Mouse (Mus musculus): Measurements from ENCODE around the gene Dnaaf5. TPM values are rescaled to one million over a fixed set of nuclear protein-coding genes. Genes with fewer than 3 reads are reported as not detected.

The Dnaaf5 gene
- polyA plus RNA-seq, 1 experiment from 2014 or later = 6.8 TPM

DNA sequence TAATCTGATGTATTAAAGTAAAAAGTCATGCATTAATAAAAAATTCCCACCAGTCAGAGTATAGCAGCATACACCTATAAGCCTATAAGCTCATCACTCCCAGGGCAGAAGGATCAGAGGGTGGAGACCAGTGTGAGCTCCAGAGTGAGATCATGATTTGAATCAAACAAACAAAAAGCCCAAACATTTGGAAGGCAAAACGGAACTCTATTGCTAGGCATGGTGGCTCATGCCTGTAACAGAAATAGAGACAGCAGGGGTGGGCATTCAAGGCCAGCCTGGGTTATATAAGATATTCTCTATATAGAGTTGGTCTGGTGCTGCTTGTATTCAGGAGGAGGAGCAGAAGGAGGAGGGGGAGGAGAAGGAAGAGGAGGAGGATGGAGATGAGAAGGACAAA lies 13.7 kb upstream of the Dnaaf5 start:
- 75% methylated on average over 1 of the region's 1 CpGs for WGBS
- no peak for ATAC-seq (replicated peaks; ENCODE audit: insufficient number of reproducible peaks, low FRiP score, low TSS enrichment, low read depth)
- H3K9ac ChIP-seq (replicated peaks; ENCODE audit: low read length) = no peak overlapping the region

DNA sequence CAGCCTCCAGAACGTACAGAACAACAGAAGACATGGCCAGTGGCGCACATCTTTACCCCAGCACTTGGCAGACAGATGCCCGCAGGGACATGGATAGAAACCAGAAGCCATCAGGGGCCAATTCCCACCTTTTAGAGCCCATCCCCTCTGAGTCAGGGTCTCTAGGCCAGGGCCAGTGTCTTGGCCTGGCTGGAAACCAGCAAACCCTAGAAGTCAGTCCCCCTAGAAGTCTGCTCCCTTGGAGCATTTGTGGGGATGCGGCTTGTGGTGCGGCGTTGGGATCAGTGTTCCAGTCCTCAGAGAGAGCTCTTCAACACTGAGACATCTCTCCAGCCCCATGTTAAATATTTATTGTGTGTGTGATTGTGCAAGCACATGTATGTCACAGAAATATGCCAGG lies 12.8 kb upstream of the Dnaaf5 start:
- WGBS = 77% methylated on average over 6 of the region's 6 CpGs
- H3K4me1 ChIP-seq (ENCODE audit: control insufficient read depth, insufficient read depth, low read length) = no peaks in the 10 kb centered on the region

More for the DNA sequence above, 13.7 kb upstream of the Dnaaf5 start:
- Histone ChIP-seq H3K9me3 (replicated peaks; ENCODE audit: control insufficient read depth, low read length) (no peaks in the 10 kb centered on the region), H3K4me2 (ENCODE audit: low read depth, low read length) (no peak overlapping the region), H3K4me3 (ENCODE audit: low read depth, low read length) (no peak overlapping the region), H3K27ac (replicated peaks; ENCODE audit: low read depth, low read length) (no peak overlapping the region), H3K27me3 (ENCODE audit: control insufficient read depth, insufficient read depth, low read length) (no peaks in the 10 kb centered on the region), H3K36me3 (replicated peaks; ENCODE audit: control insufficient read depth, insufficient read depth, low read depth, low read length) (no peaks in the 10 kb centered on the region), H3K4me1 (ENCODE audit: control insufficient read depth, insufficient read depth, low read length) (no peaks in the 10 kb centered on the region)
- no peak for DNase-seq (ENCODE audit: low spot score)

DNA sequence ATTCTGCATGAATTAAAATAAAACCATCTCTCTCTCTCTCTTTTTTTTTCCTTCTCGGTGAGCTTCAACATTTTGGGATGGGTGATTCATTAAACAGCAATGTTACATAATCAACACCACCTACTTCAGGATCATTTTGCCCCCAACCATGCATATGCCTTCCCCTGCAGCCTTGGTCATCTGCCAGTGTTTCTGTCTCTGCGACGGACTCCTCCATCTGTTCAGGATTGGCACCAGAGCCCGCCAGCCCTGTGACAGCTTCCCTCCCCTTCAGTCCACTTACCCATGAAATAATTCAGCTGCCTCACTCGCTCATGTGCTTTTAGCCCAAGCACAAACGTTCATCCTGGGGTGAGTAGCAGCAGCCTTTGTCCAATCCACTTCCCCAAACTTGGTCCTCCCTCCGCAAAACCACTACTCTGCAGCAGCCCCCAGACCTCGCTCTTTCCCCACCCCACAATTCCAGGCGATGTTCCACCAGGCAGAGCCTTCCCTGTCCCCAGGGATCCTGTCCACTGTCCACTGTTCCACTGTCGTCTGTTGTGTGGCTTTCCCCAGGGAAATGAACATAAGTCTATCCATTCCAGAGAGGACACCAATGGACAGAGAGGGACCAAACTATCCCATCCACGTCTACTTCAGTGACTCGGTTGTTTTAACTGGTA lies 11.6 kb upstream of the Dnaaf5 start:
- Histone ChIP-seq H3K27me3 (ENCODE audit: control insufficient read depth, insufficient read depth, low read length) (no peaks in the 10 kb centered on the region), H3K27ac (replicated peaks; ENCODE audit: low read depth, low read length) (no peak overlapping the region), H3K4me3 (ENCODE audit: low read depth, low read length) (no peak overlapping the region), H3K9ac (replicated peaks; ENCODE audit: low read length) (no peak overlapping the region), H3K4me1 (ENCODE audit: control insufficient read depth, insufficient read depth, low read length) (no peaks in the 10 kb centered on the region), H3K36me3 (replicated peaks; ENCODE audit: control insufficient read depth, insufficient read depth, low read depth, low read length) (no peaks in the 10 kb centered on the region), H3K9me3 (replicated peaks; ENCODE audit: control insufficient read depth, low read length) (no peaks in the 10 kb centered on the region), H3K4me2 (ENCODE audit: low read depth, low read length) (no peak overlapping the region)
- no peak for ATAC-seq (replicated peaks; ENCODE audit: insufficient number of reproducible peaks, low FRiP score, low TSS enrichment, low read depth)
- DNase-seq (ENCODE audit: low spot score) = no peak
- 77% methylated on average over 12 of the region's 12 CpGs for WGBS

More for the DNA sequence above, 12.8 kb upstream of the Dnaaf5 start:
- no peak overlapping the region for H3K4me2 ChIP-seq (ENCODE audit: low read depth, low read length)
- H3K27ac ChIP-seq (replicated peaks; ENCODE audit: low read depth, low read length) = no peak overlapping the region
- ATAC-seq (replicated peaks; ENCODE audit: insufficient number of reproducible peaks, low FRiP score, low TSS enrichment, low read depth) = no peak
- H3K9me3 ChIP-seq (replicated peaks; ENCODE audit: control insufficient read depth, low read length) = no peaks in the 10 kb centered on the region
- H3K27me3 ChIP-seq (ENCODE audit: control insufficient read depth, insufficient read depth, low read length) = no peaks in the 10 kb centered on the region
- H3K4me3 ChIP-seq (ENCODE audit: low read depth, low read length) = no peak overlapping the region
- no peak for DNase-seq (ENCODE audit: low spot score)
- no peak overlapping the region for H3K9ac ChIP-seq (replicated peaks; ENCODE audit: low read length)
- H3K36me3 ChIP-seq (replicated peaks; ENCODE audit: control insufficient read depth, insufficient read depth, low read depth, low read length) = no peaks in the 10 kb centered on the region

GRCm38 (mm10) chr5:139138926-139139472 lies 11.0 kb upstream of the Dnaaf5 start:
- Histone ChIP-seq H3K9me3 (replicated peaks; ENCODE audit: control insufficient read depth, low read length) (no peaks in the 10 kb centered on the region), H3K9ac (replicated peaks; ENCODE audit: low read length) (no peak overlapping the region), H3K27me3 (ENCODE audit: control insufficient read depth, insufficient read depth, low read length) (no peaks in the 10 kb centered on the region), H3K4me1 (ENCODE audit: control insufficient read depth, insufficient read depth, low read length) (no peaks in the 10 kb centered on the region), H3K27ac (replicated peaks; ENCODE audit: low read depth, low read length) (no peak overlapping the region), H3K4me3 (ENCODE audit: low read depth, low read length) (no peak overlapping the region), H3K36me3 (replicated peaks; ENCODE audit: control insufficient read depth, insufficient read depth, low read depth, low read length) (no peaks in the 10 kb centered on the region), H3K4me2 (ENCODE audit: low read depth, low read length) (no peak overlapping the region)
- ATAC-seq (replicated peaks; ENCODE audit: insufficient number of reproducible peaks, low FRiP score, low TSS enrichment, low read depth) = no peak
- WGBS = 85% methylated on average over 8 of the region's 8 CpGs
- no peak for DNase-seq (ENCODE audit: low spot score)

- no peaks in the 10 kb centered on the region for H3K27me3 ChIP-seq (ENCODE audit: control insufficient read depth, insufficient read depth, low read length)
- no peak for DNase-seq (ENCODE audit: low spot score)
- no peaks in the 10 kb centered on the region for H3K9me3 ChIP-seq (replicated peaks; ENCODE audit: control insufficient read depth, low read length)
- WGBS = 89% methylated on average over 9 of the region's 9 CpGs
- H3K4me3 ChIP-seq (ENCODE audit: low read depth, low read length) = no peak overlapping the region
- 0 out of 2 replicates have a peak, but pooled peaks have one; percentile 29 for ATAC-seq (replicated peaks; ENCODE audit: insufficient number of reproducible peaks, low FRiP score, low TSS enrichment, low read depth)
- H3K4me2 ChIP-seq (ENCODE audit: low read depth, low read length) = no peak overlapping the region
- no peaks in the 10 kb centered on the region for H3K4me1 ChIP-seq (ENCODE audit: control insufficient read depth, insufficient read depth, low read length)
- H3K9ac ChIP-seq (replicated peaks; ENCODE audit: low read length) = no peak overlapping the region
- H3K36me3 ChIP-seq (replicated peaks; ENCODE audit: control insufficient read depth, insufficient read depth, low read depth, low read length) = no peaks in the 10 kb centered on the region
- no peak overlapping the region for H3K27ac ChIP-seq (replicated peaks; ENCODE audit: low read depth, low read length)
Measured at GRCm38 (mm10) chr5:139140589-139140988, 9.4 kb upstream of the Dnaaf5 start.

DNA sequence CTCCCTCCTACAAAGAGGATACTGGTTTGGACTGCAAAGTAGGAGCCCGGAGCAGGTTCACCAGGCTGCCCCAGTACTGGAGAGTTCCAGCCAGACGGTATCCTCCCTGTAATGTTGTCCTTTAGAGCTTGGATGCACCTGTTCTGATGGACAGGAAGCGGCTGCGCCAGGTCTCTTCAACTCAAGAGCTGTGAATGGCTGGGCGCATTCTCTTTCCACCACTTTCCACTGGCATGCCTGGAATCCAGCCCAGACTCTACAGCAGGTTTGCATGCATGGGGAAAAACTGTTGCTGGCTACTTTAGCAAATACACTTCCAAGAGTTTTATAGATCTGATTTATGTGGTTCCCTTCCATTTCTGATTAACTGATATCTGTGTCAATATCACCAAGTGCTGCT lies 8.7 kb upstream of the Dnaaf5 start:
- ATAC-seq (replicated peaks; ENCODE audit: insufficient number of reproducible peaks, low FRiP score, low TSS enrichment, low read depth) (no peak), DNase-seq (ENCODE audit: low spot score) (no peak)
- Histone ChIP-seq H3K4me3 (ENCODE audit: low read depth, low read length) (no peak overlapping the region), H3K27me3 (ENCODE audit: control insufficient read depth, insufficient read depth, low read length) (no peaks in the 10 kb centered on the region), H3K9ac (replicated peaks; ENCODE audit: low read length) (no peak overlapping the region), H3K4me1 (ENCODE audit: control insufficient read depth, insufficient read depth, low read length) (no peaks in the 10 kb centered on the region), H3K4me2 (ENCODE audit: low read depth, low read length) (no peak overlapping the region), H3K36me3 (replicated peaks; ENCODE audit: control insufficient read depth, insufficient read depth, low read depth, low read length) (no peaks in the 10 kb centered on the region), H3K9me3 (replicated peaks; ENCODE audit: control insufficient read depth, low read length) (no peaks in the 10 kb centered on the region), H3K27ac (replicated peaks; ENCODE audit: low read depth, low read length) (no peak overlapping the region)
- 74% methylated on average over 5 of the region's 5 CpGs for WGBS

- Histone ChIP-seq H3K9ac (replicated peaks; ENCODE audit: low read length) (no peak overlapping the region), H3K27ac (replicated peaks; ENCODE audit: low read depth, low read length) (no peak overlapping the region), H3K9me3 (replicated peaks; ENCODE audit: control insufficient read depth, low read length) (no peaks in the 10 kb centered on the region), H3K27me3 (ENCODE audit: control insufficient read depth, insufficient read depth, low read length) (no peaks in the 10 kb centered on the region), H3K4me3 (ENCODE audit: low read depth, low read length) (no peak overlapping the region), H3K4me1 (ENCODE audit: control insufficient read depth, insufficient read depth, low read length) (no peaks in the 10 kb centered on the region), H3K4me2 (ENCODE audit: low read depth, low read length) (no peak overlapping the region), H3K36me3 (replicated peaks; ENCODE audit: control insufficient read depth, insufficient read depth, low read depth, low read length) (no peaks in the 10 kb centered on the region)
- 77% methylated on average over 3 of the region's 3 CpGs for WGBS
- no peak for DNase-seq (ENCODE audit: low spot score)
- no peak for ATAC-seq (replicated peaks; ENCODE audit: insufficient number of reproducible peaks, low FRiP score, low TSS enrichment, low read depth)
Measured at GRCm38 (mm10) chr5:139143890-139144289, 6.1 kb upstream of the Dnaaf5 start.

- Histone ChIP-seq H3K27ac (replicated peaks; ENCODE audit: low read depth, low read length) (no peak overlapping the region), H3K9me3 (replicated peaks; ENCODE audit: control insufficient read depth, low read length) (no peaks in the 10 kb centered on the region), H3K36me3 (replicated peaks; ENCODE audit: control insufficient read depth, insufficient read depth, low read depth, low read length) (no peaks in the 10 kb centered on the region), H3K4me3 (ENCODE audit: low read depth, low read length) (no peak overlapping the region), H3K27me3 (ENCODE audit: control insufficient read depth, insufficient read depth, low read length) (no peaks in the 10 kb centered on the region), H3K4me2 (ENCODE audit: low read depth, low read length) (no peak overlapping the region), H3K9ac (replicated peaks; ENCODE audit: low read length) (no peak overlapping the region), H3K4me1 (ENCODE audit: control insufficient read depth, insufficient read depth, low read length) (no peaks in the 10 kb centered on the region)
- WGBS = 90% methylated on average over 4 of the region's 4 CpGs
- DNase-seq (ENCODE audit: low spot score) (no peak), ATAC-seq (replicated peaks; ENCODE audit: insufficient number of reproducible peaks, low FRiP score, low TSS enrichment, low read depth) (no peak)
Measured at GRCm38 (mm10) chr5:139145726-139146125, 4.3 kb upstream of the Dnaaf5 start.

Data from embryonic facial prominence, embryonic 11.5 days (tissue).